Mouse (Mus musculus) C3H10T1/2 (cell line): ENCODE results near the gene Sertm1. TPM values are rescaled to one million over a fixed set of nuclear protein-coding genes. Genes with fewer than 3 reads are reported as not detected.

ENCODE experiments used
- polyA plus RNA-seq, 2 experiments: library from polyadenylated mRNA; unstranded; fragments of >200 nt; fragmentation: generic; extraction: Trizol; gene quantifications; one replicate each; pipeline ENCODE4 v1.2.1; 2012; ENCODE audit warnings: missing spikeins in 2 of 2

The Sertm1 gene
- not detected for polyA plus RNA-seq

DNA sequence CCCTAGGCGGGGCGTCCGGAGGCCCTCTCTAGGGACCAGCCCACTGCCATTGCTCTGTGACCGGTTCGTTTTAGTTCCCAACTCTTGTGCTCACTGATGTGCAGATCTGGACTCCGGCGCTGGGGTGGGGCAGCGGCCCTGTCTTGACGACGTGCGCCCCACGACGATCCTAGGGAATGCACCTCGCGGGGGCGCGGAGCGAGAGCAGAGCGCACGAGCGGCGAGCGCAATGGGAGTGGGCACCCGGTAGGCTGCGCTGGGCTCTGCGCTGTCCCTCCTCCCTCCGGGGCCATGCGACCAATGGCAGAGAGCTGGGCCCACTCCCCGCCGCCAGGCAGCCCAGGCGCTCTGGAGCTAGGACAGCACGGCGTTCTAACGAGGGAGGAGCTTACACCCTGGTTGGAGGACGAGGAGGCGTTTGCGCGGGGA, at the start of gene Sertm1:
TSS of gene Sertm1 (minus strand) at position 245 of the 429 bp plus-strand sequence.

Other genes starting within 250 kb of the Sertm1 start
- gene Supt20, start 223.1 kb downstream of the Sertm1 start, polyA plus RNA-seq, result 10 to 100 TPM in 1 of 2 experiments, 1 to 10 TPM in 1; 1.6 to 13.5 TPM
- under 1 TPM in 1 of 2 experiments, not detected in 1; 0.11 TPM for gene Gm21958, start 201.5 kb downstream of the Sertm1 start, polyA plus RNA-seq
- gene Exosc8, start 180.5 kb downstream of the Sertm1 start, polyA plus RNA-seq, result 10 to 100 TPM; 45.6 to 53.1 TPM
- 10 to 100 TPM; 30.0 to 44.2 TPM for gene Alg5, start 180.3 kb downstream of the Sertm1 start, polyA plus RNA-seq
- gene Smad9, start 160.3 kb downstream of the Sertm1 start, polyA plus RNA-seq, result under 1 TPM; 0.49 to 0.96 TPM
- gene Rfxap, start 108.1 kb downstream of the Sertm1 start, polyA plus RNA-seq, result 10 to 100 TPM; 16.4 to 20.1 TPM
- not detected for gene Ccna1, start 139.6 kb upstream of the Sertm1 start, polyA plus RNA-seq
- gene Spg20, start 196.2 kb upstream of the Sertm1 start, polyA plus RNA-seq, result 10 to 100 TPM in 1 of 2 experiments, 1 to 10 TPM in 1; 2.6 to 20.8 TPM
- under 1 TPM in 1 of 2 experiments, not detected in 1; 0.05 TPM for gene Ccdc169, start 221.5 kb upstream of the Sertm1 start, polyA plus RNA-seq